Mouse (Mus musculus) erythroblast, adult 5-6 weeks (primary cell): Measurements from ENCODE around the gene Bmpr2. TPM values are rescaled to one million over a fixed set of nuclear protein-coding genes. Genes with fewer than 3 reads are reported as not detected.

Source experiments
- ATAC-seq: replicated peaks from 2 replicates; pipeline ENCODE4 v1.8.0; 2016; ENCODE audit warnings: moderate number of reproducible peaks, mild to moderate bottlenecking, moderate TSS enrichment, inconsistent platforms; ENCODE audit not compliant: poor library complexity, low FRiP score, severe bottlenecking
- total RNA-seq, 2 experiments: library from RNA; stranded (forward) in 1 of 2; stranded (reverse) in 1 of 2; fragments of 150-400 nt in 1 of 2; fragments of 200-764, 138-1000 nt in 1 of 2; gene quantifications; 2 replicates each; pipeline versions ENCODE4 v1.2.3 to v1.2.4; 2015 to 2017; ENCODE audit warnings: low replicate concordance in 2 of 2

Gene Bmpr2
- total RNA-seq, 2 experiments from 2014 or later = 7.9 to 8.4 TPM

DNA sequence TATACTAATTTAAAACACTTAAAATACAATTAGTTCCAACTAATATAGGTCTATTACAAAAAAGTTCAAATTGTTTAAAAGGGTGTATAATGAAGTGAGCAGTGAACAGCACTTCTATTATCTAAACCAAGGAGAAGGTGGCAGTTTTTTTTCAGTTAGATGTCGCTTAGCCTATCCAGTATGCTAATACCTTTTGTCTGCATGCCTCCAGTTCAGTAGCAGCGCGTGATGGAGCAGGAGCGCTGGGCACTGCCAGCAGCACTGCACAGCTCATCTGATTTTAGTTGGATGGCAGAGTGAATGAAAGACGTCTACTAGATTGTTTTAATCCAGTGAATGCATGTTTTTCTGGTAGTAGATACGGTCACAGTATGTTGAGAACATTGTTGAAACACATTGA lies 25.8 kb downstream of the Bmpr2 start:
- ATAC-seq = no peak

DNA sequence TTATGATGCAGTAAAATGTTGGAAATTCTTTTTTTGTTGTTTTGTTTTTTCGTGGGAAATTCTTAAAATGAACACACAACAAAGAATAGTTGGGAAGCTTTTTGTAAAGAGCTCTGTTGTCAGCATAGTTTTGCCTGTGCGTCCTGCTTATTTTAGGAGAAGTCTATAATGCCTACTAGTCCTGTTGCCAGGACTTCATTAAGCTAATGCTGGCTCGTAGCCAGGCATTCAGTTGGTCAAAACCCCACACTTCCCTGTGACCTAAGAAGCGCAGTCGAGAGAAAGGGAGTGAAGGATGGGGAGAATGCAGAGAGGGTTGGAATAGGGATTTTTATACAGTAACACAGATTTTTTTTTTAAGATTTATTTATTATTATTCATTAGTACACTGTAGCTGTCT lies 26.5 kb downstream of the Bmpr2 start:
- ATAC-seq = no peak

DNA sequence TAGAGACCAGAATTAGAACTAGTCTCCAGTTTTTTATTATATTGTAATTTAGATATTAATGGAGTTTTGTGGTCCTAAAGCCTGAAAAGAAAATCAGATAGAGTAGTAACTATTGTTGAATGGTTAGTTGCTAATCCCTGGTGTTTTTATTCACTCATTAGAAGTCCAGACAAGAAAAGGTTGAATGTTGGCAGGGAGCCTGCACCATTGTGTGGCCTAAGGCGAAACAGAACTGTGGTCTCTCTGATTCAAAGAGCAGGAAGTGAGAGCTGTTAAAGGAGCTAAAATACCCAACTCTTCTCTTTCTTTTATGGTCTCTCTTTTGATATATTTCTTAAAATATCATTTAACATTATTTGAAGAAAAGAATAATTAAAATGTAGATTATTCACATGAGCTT lies 32.1 kb downstream of the Bmpr2 start:
- ATAC-seq = no peak

DNA sequence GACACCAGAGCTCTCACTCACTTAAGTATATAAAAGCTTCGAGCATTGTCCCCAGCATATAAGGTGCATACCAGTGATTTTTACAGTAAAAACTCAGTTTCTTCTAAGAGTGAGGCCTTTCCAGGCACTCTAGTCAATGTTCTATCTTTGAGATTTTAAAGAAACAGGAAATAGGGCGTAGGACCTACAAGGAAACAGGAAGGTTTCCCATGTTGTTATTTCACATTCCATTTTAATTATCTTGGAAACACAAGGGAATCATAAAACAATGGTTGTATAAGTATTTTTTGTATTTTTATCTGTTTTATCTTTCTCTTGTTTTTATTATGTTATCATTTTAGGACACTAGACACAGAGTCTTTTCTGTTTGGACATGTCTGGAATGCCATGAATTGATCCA lies 34.7 kb downstream of the Bmpr2 start:
- ATAC-seq = no peak

DNA sequence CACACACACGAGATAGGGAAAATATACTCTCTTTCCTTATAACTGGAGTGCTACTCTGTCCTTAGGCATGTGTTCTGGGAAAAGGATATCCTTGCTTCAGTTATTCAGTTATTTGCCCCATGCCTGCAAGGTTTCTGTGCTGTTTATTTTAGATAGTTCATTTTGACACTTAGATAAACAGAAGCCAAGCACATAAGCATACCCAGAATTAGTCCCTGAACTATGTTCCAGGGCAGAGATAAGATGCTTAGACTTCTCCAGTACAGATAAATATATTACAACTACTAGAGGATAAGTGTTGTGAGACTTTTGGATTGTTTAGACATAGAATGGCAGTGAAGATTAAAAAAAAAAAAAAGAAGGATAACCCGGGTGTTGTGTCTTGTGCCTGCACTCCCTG lies 41.2 kb downstream of the Bmpr2 start:
- ATAC-seq = no peak

DNA sequence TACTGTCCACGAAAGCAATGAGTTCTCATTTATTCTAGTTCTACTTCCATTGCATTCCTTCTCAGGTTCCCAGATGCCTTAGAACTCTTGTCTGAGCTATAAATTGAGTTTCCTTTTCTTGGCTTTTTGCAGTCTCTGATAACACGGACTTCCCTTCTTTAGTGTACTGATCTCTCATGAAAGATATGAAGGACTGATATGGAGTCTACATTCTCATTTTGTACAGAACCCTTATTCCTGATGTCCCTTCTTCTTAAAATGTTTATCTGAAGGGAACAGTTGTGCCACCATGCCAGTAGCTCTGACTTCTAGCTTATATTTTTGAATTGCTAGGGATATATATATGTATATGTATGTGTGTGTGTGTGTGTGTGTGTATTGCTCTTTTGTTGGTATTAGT lies 46.7 kb downstream of the Bmpr2 start:
- ATAC-seq = no peak

DNA sequence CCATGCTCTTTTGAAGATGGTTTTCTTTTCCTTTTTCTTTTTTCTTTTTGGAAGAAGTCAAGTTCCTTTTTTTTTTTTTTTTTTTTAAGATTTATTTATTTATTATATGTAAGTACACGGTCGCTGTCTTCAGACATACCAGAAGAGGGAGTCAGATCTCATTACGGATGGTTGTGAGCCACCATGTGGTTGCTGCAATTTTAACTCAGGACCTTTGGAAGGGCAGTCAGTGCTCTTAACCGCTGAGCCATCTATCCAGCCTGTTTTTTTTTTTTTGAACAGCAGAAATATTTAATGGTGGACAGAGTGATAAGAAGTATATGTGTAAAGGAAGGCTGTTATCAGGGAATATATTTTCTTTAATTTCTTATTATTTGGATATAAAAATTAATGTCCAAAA lies 49.6 kb downstream of the Bmpr2 start:
- ATAC-seq = no peak

DNA sequence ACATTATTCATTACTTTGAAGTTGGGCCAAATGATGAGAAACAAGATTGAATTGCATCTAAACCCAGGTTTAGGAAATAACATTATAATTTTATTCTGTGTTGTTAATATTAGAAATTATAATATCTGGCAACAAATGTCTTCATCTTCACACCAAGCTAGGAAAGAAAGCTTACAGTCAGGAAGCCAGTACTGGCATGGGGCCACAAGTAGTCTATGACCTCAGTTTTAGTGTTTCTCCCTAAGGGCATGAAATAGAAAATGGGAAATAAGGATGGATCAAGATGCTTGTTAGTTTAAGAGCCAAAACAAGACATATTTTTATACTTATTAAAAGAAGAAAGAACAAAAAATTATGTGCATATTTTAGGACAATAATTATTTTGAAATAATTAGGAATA lies 62.2 kb downstream of the Bmpr2 start:
- ATAC-seq = no peak

DNA sequence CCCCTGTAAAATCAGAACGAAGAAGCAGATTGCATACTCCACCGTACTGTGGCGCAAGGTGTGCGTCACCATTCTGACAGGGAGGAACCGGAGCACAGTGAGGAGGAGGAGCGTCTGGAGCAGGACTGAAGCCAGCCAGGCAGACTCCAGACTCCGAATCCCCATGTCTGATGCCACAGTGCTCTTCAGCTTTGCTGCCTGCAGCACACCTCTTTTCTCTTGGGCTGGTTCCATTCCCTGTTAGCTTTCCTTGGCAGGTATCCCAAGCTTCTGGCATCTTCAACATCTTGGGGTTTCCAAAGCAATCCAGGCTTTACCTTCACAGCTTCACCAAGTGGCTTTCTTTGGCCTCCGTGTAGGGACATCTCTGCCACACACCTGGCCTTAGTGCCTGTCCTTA lies 63.4 kb downstream of the Bmpr2 start:
- no peak for ATAC-seq

DNA sequence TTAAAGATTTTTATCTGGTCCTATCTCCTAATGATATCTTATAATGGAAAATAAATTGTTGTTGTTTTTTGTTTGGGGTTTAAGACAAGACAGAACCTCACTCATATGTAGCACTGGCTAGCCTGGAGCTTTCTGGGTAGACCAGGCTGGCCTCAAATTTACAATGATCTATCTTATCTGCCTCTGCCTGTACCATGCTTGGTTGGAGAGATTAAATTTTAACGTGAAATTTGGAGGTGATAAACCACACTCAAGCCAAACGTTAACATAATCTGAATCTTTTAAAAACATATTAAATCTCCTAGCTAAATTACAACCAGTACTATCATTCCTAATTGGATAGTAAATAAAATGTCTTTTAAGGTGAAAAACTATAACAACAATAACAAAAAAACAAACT lies 66.2 kb downstream of the Bmpr2 start:
- no peak for ATAC-seq

DNA sequence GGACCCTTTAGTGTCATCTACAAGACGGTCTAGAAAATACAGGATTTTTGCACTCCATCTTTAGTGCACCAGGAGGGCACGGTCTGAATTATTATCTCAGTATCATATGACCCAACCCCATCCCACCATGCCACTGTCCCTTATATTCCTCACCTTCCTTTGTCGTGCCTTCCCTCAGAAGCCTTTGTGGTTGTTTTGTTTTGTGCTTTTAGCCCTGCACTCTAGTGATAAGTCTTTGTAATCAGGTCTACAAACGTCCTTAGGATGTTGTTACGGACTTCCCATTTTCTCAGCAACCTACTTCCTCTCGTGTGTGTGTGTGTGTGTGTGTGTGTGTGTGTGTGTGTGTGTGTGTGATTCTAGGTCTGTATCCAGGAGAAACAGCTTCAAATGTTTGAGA lies 67.0 kb downstream of the Bmpr2 start:
- no peak for ATAC-seq

DNA sequence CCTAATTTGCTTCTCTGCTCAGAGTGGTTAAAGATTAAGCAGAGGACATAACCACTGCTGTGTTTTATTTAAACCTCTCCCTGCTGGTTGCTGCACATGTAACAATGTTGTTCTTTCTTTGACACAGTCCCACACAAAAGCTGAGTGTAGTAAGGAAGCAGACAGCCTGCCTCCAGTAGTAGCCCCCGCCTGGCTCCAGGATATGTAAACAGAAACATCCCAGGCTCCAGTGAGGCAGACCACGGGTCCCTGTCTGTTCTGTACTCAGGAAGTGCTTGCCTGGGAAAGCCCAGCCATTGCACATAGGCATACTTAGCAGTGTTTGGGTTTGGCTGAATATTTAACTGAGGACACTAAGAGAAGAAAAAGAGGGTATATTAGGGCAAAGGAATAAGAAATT lies 70.5 kb downstream of the Bmpr2 start:
- ATAC-seq = no peak

DNA sequence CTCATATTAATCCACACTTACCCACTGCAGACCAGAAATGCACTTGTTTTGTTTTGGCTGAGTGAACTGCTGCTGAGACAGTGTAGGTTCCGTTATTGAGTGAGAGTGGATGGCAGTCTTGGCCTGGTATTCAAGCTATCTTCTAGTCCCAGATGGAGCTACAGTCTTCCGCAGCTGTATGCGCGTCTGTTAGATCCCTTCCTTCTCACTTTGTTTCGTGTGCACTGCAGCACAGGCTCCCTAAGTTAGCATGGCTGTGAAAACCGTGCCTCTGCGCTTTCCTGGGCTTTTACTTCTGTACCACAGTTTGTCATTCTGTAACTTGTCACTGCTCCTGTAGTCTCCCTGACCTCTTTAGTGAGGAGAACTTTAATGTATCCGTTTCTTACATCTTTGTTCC lies 85.1 kb downstream of the Bmpr2 start:
- ATAC-seq = no peak

DNA sequence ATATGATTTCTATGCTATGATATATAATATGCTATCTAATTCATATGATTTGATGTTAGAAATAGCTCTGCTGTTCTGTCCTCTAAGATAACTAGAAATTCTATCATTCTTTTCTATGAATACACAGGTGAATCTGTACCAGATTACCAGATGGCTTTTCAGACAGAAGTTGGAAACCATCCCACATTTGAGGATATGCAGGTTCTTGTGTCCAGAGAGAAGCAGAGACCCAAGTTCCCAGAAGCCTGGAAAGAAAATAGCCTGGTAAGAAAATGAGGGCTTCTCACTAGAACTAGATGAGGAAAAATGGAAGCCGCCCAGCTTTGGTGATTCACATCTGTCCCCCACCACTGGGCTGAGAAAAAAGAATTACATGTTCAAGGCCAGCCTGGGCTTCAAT lies 95.8 kb downstream of the Bmpr2 start:
- no peak for ATAC-seq

DNA sequence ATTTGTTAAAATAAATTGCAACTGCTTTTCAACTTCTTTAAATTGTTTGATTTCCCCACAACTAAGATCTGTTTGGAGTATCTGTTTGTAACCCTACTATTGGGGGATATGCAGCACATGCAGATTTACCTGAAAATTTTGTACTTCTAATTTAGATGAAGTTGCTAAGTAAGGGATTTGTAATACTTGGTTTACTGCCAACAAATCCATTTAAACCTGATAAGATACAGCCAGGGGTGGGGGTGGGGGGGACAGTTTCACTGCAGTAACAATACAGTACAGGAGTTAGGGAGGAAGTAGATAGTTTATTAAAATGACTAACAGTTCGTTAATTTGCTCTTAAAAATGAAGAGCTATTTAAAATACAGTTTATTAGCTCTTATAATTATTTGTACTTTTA lies 98.9 kb downstream of the Bmpr2 start:
- ATAC-seq = no peak

DNA sequence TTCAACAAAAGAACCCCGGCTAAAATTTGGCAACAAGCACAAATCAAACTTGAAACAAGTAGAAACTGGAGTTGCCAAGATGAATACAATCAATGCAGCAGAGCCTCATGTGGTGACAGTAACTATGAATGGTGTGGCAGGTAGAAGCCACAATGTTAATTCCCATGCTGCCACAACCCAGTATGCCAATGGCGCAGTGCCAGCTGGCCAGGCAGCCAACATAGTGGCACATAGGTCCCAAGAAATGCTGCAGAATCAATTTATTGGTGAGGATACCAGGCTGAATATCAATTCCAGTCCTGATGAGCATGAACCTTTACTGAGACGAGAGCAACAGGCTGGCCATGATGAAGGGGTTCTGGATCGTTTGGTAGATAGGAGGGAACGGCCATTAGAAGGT lies 104.8 kb downstream of the Bmpr2 start:
- ATAC-seq = no peak

DNA sequence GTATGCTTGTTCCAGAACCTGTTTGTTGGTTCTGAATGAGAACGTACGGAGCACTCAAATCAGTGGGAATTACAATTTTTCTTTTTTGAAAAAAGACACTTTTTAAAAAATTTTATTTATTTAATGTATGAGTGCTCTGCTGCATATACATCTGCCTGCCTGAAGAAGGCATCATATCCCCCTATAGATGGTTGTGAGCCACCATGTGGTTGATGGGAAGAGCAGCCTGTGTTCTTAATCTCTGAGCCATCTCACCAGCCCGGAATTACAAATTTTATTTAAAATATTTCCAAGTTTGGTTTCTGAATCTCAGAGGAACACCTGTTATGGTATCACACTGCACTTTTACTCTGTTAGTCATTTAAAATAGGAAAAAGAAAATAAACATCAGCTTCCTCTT lies 110.8 kb downstream of the Bmpr2 start:
- no peak for ATAC-seq

DNA sequence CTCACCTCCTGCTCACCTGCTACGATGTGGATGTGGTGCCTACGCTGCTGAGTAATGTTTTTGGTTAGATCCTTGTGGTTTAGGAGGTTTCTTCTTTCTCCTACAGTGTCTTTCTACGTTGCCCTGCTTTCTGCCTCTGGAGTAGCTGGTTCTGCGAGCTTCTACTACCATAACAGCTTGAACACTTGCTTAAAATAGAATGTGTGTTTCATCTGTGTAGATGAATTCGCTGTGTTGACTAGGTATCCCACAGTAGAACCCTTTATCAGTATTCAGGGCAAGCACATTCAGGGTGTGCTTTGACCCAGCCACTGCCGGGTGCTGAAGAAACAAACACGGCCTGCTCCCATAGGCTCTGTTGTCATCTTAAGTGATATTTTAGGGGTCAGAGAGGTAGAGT lies 114.9 kb downstream of the Bmpr2 start:
- ATAC-seq = no peak

DNA sequence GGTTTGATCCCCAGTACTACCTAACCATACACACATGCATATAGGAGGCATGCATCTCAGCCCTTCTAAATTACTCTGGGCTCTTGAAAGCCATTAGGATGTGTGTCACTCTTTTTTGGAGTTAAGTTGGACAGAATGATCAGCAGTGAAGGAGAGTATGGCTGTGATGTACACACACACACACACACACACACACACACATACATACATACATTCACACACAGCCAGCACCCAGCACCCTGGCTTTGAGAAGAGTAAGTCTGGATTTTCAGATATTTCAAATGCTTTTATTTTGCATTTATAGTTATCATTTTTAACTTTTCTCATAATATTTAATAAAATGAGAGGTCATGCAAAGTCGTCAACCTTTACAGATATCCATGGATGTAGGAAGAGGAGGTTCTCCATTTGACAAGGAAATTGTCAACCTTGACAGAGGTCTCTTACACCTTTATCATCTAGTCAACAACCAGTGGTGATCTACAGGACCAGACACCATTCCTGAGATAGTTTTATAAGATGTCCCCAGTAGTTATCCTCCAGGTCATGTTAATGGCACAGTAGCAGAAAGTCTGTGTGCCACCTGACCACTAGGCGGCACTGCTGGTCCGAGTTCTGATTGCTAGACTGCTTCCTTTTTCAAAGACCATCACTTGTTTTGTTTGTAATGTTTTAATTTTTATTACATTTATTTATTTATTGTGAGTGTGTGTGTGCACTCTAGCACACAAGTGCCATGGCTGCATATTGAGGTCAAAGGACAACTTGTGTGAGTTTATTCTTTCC lies 120.3 kb downstream of the Bmpr2 start:
- ATAC-seq = peak; percentile 78; the same call in 1 of the 2 replicates

DNA sequence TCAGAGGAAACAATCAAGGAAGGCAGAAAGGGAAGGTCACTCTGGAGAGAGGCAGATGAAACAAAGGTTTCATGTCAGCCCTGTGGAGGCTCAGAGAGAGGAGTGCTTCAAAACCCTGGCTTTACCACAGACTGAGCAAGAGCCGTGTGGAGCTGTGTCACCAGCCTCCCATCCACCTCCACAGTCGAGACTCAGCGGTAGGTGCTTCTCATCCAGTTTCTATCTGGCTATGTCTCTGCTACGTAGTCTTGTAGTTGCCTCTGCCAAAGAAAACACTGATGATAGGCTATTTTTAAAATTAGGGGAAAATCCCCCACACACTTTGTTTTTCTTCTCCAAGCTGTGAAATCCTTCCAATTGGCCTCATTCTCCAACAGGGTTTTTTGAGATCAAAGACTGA lies 123.7 kb downstream of the Bmpr2 start:
- no peak for ATAC-seq

DNA sequence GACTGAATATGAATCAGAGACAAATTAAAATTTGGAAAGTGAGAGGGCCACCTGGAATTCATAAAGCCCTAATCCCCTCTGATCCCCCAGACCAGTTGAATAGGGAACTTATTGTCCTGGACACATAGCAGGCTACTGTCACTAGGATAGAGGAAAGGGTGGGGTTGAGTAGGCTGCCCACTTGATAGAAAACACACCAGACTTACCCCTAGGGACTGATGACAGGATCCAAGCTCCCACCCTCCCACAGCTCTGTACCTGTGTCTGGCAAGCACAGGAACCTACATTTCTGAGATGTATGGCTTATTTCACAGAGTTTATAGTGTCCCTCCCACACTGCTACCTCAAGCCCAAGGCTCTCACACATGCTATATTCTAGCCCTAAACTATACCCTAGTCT lies 124.8 kb downstream of the Bmpr2 start:
- no peak for ATAC-seq

DNA sequence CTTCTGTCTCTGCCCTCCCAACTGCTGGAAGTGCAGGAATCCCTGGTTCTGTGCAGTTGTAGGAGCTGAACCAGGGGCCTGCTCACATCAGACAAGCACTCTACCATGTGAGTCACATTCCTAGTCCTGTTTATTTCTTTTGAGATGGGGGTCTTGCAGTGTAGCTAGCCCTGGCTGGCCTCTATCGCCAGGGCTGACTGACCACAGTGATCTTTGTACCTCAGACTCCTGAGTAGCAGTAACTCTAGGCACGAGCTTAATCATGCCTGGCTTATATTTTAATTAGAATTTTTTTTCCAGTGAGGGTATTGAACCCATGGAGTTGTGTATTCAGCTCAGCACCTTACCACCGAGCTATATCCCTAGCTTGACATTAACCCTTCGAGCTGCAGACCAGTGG lies 128.0 kb downstream of the Bmpr2 start:
- ATAC-seq = no peak
